Mouse (Mus musculus) kidney, postnatal 10 days (tissue): ENCODE data around the gene Olfr70.
A peak's percentile ranks its signal among the peaks of the same experiment; 100 is the strongest.

Experiments
- DNase-seq: peaks from one replicate; pipeline ENCODE4 v3.0.0; 2021; ENCODE audit warnings: mixed read lengths

Gene Olfr70

GRCm38 (mm10) chr4:43700707-43701106, at the start of gene Olfr70:
Gene Olfr70, minus strand, starts transcription at chr4:43700807.
- DNase-seq = no peak

GRCm38 (mm10) chr4:43745187-43745586, 44.6 kb upstream of the Olfr70 start:
- no peak for DNase-seq

- peak; percentile 62 for DNase-seq
Observed at GRCm38 (mm10) chr4:43743099-43743498, 42.5 kb upstream of the Olfr70 start.

GRCm38 (mm10) chr4:43742637-43743036, 42.0 kb upstream of the Olfr70 start:
- no peak for DNase-seq

- no peak for DNase-seq
Observed at GRCm38 (mm10) chr4:43741526-43741925, 40.9 kb upstream of the Olfr70 start.

- no peak for DNase-seq
Observed at GRCm38 (mm10) chr4:43738989-43739674, 38.5 kb upstream of the Olfr70 start.

- no peak for DNase-seq
Observed at GRCm38 (mm10) chr4:43737144-43737543, 36.5 kb upstream of the Olfr70 start.

GRCm38 (mm10) chr4:43733186-43733585, 32.6 kb upstream of the Olfr70 start:
- no peak for DNase-seq

- no peak for DNase-seq
Observed at GRCm38 (mm10) chr4:43732171-43732570, 31.6 kb upstream of the Olfr70 start.

GRCm38 (mm10) chr4:43730750-43731297, 30.2 kb upstream of the Olfr70 start:
- no peak for DNase-seq

- DNase-seq = peak; percentile 74
Observed at GRCm38 (mm10) chr4:43729794-43730550, 29.4 kb upstream of the Olfr70 start, which contains the start of gene Spaar. Gene Spaar, plus strand, starts transcription at chr4:43730034.

GRCm38 (mm10) chr4:43729126-43729525, 28.5 kb upstream of the Olfr70 start:
- DNase-seq = no peak

GRCm38 (mm10) chr4:43728576-43728954, 28.0 kb upstream of the Olfr70 start:
- DNase-seq = peak; percentile 70

- DNase-seq = peak; percentile 33
Observed at GRCm38 (mm10) chr4:43727718-43728575, 27.3 kb upstream of the Olfr70 start.

- peak; percentile 86 for DNase-seq
Observed at GRCm38 (mm10) chr4:43726995-43727394, 26.4 kb upstream of the Olfr70 start, which contains the start of gene Hrct1. Gene Hrct1, plus strand, starts transcription at chr4:43727188.

GRCm38 (mm10) chr4:43726228-43726993, 25.8 kb upstream of the Olfr70 start:
- DNase-seq = peak; percentile 52

- DNase-seq = peak; percentile 79
Observed at GRCm38 (mm10) chr4:43724764-43725163, 24.2 kb upstream of the Olfr70 start.

- DNase-seq = no peak
Observed at GRCm38 (mm10) chr4:43722191-43722590, 21.6 kb upstream of the Olfr70 start.

GRCm38 (mm10) chr4:43720491-43721228, 20.1 kb upstream of the Olfr70 start:
- no peak for DNase-seq

- peak; percentile 56 for DNase-seq
Observed at GRCm38 (mm10) chr4:43713652-43714219, 13.1 kb upstream of the Olfr70 start.

- DNase-seq = peak; percentile 94
Observed at GRCm38 (mm10) chr4:43711821-43712220, 11.2 kb upstream of the Olfr70 start.
